Mouse (Mus musculus) embryonic facial prominence, embryonic 14.5 days (tissue): ENCODE data around the gene Zfp131. TPM values are rescaled to one million over a fixed set of nuclear protein-coding genes. Genes with fewer than 3 reads are reported as not detected.
"Not testable (repeated sequence)": the region's sequence is repeated elsewhere in the genome, so short reads cannot be mapped to it uniquely, and the experiment has no call there.

Experiments used
- ATAC-seq: fragments of 200-750 bp; cut with Nextera tagmentation; 2 replicates; pipeline ENCODE4 v1.8.0; 2017; ENCODE audit warnings: low read depth, moderate number of reproducible peaks, moderate TSS enrichment
- DNase-seq: peaks from one replicate; pipeline ENCODE4 v3.0.0-alpha.2; 2015; ENCODE audit warnings: low spot score
- H3K27ac ChIP-seq: fragments of 300-500 bp; sonication (generic); replicated peaks from 2 replicates; pipeline ENCODE4 v1.5.1; 2014; ENCODE audit warnings: low read depth, mild to moderate bottlenecking, low read length, moderate library complexity
- H3K27me3 ChIP-seq: fragments of 300-500 bp; sonication (generic); replicated peaks from 2 replicates; pipeline ENCODE4 v1.6.1; 2014; ENCODE audit warnings: low read length; ENCODE audit not compliant: control insufficient read depth, insufficient read depth
- H3K36me3 ChIP-seq: fragments of 300-500 bp; sonication (generic); 2 replicates; pipeline ENCODE4 v1.6.1; 2014; ENCODE audit warnings: low read length, mixed read lengths; ENCODE audit not compliant: control insufficient read depth, insufficient read depth
- H3K4me1 ChIP-seq: fragments of 300-500 bp; sonication (generic); 2 replicates; pipeline ENCODE4 v1.6.1; 2014; ENCODE audit warnings: antibody characterized with exemption, low read length; ENCODE audit not compliant: control insufficient read depth, insufficient read depth
- H3K4me2 ChIP-seq: fragments of 300-500 bp; sonication (generic); 2 replicates; pipeline ENCODE4 v1.6.1; 2014; ENCODE audit warnings: low read depth, mild to moderate bottlenecking, low read length, moderate library complexity, mixed read lengths
- H3K4me3 ChIP-seq: fragments of 300-500 bp; sonication (generic); 2 replicates; pipeline ENCODE4 v1.5.1; 2014; ENCODE audit warnings: low read depth, mild to moderate bottlenecking, low read length
- H3K9ac ChIP-seq: fragments of 300-500 bp; sonication (generic); 2 replicates; pipeline ENCODE4 v1.6.1; 2014; ENCODE audit warnings: low read depth, mild to moderate bottlenecking, low read length, moderate library complexity, mixed read lengths
- H3K9me3 ChIP-seq: fragments of 300-500 bp; sonication (generic); 2 replicates; pipeline ENCODE4 v1.6.1; 2016; ENCODE audit warnings: low read length; ENCODE audit not compliant: control insufficient read depth
- WGBS: fragments of 180-500 bp; shearing (Covaris S2); extraction: QIAGEN DNeasy Blood & Tissue Kit; methylation state at CpG from one replicate; pipeline ENCODE4 v1.1.7; 2014; 5-methylcytosine and 5-hydroxymethylcytosine counted together
- polyA plus RNA-seq: library from polyadenylated mRNA; unstranded; fragments of >200 nt; fragmentation: Nextera tagmentation; extraction: Ambion mirVana; gene quantifications from 2 replicates; pipeline ENCODE4 v1.2.1, GENCODE M21; 2014

Zfp131 gene
- 34.9 and 37.4 TPM in 2 replicates for polyA plus RNA-seq

- 1% methylated on average over 17 of the region's 86 CpGs for WGBS
- H3K27me3 ChIP-seq, result no peaks in the 10 kb centered on the region
- peak within 1 kb of the TSS; percentile 98 for H3K9ac ChIP-seq
- ATAC-seq (peak; percentile 97), DNase-seq (peak; percentile 98)
- H3K4me2 ChIP-seq, result peak within 1 kb of the TSS; percentile 89
- H3K4me3 ChIP-seq, result peak within 1 kb of the TSS; percentile 81
- H3K4me1 ChIP-seq, result peaks cover 4% of the 10 kb centered on the region; the same call in 1 of the 2 replicates
- H3K9me3 ChIP-seq, result no peaks in the 10 kb centered on the region
- H3K36me3 ChIP-seq, result peaks cover 22% of the 10 kb centered on the region
- H3K27ac ChIP-seq, result peak within 1 kb of the TSS; percentile 95
Measured at GRCm38 (mm10) chr13:119790761-119791579, at the start of gene Zfp131. Zfp131 (minus strand) TSS chr13:119790889.

GRCm38 (mm10) chr13:119839982-119840381 lies 49.3 kb upstream of the Zfp131 start:
- not testable (repeated sequence) for H3K4me2 ChIP-seq, H3K4me1 ChIP-seq, H3K9me3 ChIP-seq, H3K9ac ChIP-seq, ATAC-seq, H3K27me3 ChIP-seq, H3K27ac ChIP-seq, DNase-seq, H3K36me3 ChIP-seq, H3K4me3 ChIP-seq
- 21% methylated on average over 6 of the region's 6 CpGs for WGBS

DNA sequence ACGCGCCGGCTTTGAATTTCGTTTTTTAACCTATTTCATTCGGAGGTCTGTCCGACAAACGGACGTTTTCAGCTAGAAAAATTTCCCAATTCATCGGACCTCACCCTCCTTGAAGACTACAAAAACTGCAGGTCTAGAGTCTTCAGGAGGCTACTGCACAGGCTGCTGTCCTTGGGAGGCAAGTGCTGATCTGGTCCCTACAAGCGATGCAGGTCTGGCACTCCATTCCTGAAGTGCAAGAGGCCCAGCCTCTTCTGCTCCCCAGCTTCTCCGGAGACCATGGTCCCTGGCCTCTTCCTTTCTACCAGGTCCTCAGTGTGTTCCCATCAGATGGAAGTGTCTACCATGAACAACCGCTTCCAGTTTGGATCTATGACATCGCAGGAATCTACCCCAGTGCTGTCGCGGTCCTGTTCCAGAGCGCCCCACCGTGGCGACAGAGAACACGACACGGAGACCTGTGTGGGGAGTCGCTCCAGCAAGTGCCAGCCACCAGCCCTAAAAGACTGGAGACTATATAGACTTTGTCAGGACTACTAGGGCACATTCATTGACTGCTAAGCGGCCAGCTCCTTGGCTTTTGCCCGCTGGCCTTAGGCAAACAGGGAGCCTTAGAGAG lies 47.1 kb upstream of the Zfp131 start:
- H3K4me3 ChIP-seq, H3K4me2 ChIP-seq, H3K9ac ChIP-seq, H3K36me3 ChIP-seq, H3K9me3 ChIP-seq, DNase-seq, H3K27ac ChIP-seq, H3K4me1 ChIP-seq, ATAC-seq, H3K27me3 ChIP-seq: not testable (repeated sequence)
- 14% methylated on average over 14 of the region's 23 CpGs for WGBS

- not testable (repeated sequence) for H3K27me3 ChIP-seq, H3K4me1 ChIP-seq, H3K27ac ChIP-seq, H3K36me3 ChIP-seq, H3K9ac ChIP-seq, H3K9me3 ChIP-seq
- H3K4me2 ChIP-seq, result peak overlapping the region; percentile 40
- peak overlapping the region; percentile 18 for H3K4me3 ChIP-seq
- ATAC-seq, result peak; percentile 84
- WGBS, result 20% methylated on average over 14 of the region's 23 CpGs
- peak; percentile 32 for DNase-seq
Measured at GRCm38 (mm10) chr13:119836324-119836811, 45.7 kb upstream of the Zfp131 start.

DNA sequence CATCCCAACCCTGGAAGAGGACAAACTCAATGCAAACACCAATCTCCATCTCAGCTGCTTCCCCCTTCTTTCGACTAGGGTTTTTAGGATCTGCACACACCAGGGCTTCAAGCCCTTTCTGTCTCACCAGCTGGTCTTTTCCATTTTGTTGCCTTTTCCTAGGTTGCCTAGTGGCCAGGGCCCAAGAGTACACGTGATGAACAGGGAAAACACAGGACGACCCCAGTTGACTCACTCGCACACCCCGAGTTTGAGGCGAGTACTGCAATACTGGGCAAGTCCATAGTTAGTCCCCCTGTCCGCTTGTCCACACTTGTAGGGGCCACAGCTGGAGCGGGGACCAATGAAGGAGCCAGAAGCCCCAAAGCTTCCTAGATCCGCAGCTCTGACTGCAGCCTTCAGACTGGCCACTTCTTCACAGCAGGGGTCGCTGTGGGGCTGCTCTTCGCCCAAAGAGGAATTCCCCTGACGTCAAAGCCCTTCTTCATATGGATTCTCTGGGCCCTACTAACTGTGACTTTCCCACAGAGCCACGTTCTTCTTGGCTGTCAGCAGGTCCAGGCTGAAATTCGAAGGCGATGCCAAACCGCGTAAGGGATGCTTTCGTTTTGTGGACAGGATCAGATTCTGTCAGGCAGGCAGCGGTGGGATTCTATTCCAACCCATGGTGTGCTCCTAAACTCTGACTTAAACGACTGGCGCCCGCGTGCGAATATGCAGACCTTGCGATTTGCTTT lies 44.8 kb upstream of the Zfp131 start, which contains the start of gene D13Ertd608e:
Gene D13Ertd608e (plus strand): TSS at position 687 of the 737 bp plus-strand sequence.
- not testable (repeated sequence) for H3K4me1 ChIP-seq, H3K9me3 ChIP-seq, H3K36me3 ChIP-seq, H3K27me3 ChIP-seq, H3K9ac ChIP-seq, H3K27ac ChIP-seq
- 19% methylated on average over 17 of the region's 25 CpGs for WGBS
- Histone ChIP-seq H3K4me2 (peak within 1 kb of the TSS; percentile 40), H3K4me3 (peak within 1 kb of the TSS; percentile 18)
- ATAC-seq, result peak; percentile 53; the same call in 1 of the 2 replicates
- DNase-seq, result peak; percentile 41

DNA sequence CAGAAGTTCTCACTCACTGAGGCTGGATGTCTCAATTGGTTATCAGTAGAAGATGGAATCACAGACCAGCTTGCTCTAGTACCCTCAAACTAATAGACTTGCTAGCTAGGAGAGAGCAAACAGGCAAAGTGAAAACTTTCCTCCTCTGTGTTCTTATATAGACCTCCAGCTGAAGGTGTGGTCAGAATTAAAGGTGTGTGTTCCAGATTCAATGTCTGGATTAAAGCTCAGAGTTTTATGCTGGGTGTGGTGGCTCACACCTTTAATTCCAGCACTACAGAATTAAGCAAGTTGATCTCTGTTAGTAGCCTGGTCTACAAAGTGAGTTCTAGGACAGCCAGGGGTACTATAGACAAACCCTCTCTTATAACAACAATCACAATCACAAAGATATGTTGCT lies 39.4 kb upstream of the Zfp131 start, which contains the start of gene AF067063:
Gene AF067063 (minus strand): TSS at position 101 of the 400 bp plus-strand sequence.
- not testable (repeated sequence) for H3K4me3 ChIP-seq, H3K36me3 ChIP-seq, H3K9me3 ChIP-seq, H3K9ac ChIP-seq, DNase-seq, H3K4me1 ChIP-seq, H3K27ac ChIP-seq, ATAC-seq, H3K4me2 ChIP-seq, H3K27me3 ChIP-seq

DNA sequence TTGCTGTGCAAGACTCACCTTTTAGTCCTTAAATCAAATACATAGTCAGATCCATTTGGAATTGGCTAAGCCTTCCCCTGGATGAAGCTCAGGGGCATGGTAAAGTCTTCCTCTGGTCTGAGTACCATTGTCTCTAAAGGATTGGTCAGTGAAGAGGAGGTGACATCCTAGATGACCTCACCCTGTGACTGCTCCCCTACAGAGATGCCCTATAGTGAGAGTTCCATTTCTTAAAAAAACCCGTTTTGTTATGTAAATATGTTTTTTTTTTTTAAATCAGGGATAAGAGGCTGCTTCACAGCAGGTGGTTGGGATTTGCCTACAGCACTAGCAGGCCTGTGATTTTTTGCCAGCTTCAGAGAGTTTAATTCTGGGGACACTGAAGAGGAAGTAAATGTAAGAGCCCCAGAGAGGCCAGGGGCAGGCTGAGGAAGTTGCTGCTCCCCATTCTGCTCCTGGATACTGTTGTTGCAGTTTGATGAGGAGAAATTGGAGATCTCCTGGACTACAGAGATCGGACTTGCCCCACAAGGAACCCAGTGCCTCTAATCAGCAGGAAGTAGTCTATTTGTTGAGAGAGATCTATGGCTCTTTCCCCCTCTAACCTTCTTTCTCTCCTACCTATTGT lies 27.0 kb upstream of the Zfp131 start:
- no peak overlapping the region for H3K9ac ChIP-seq
- no peaks in the 10 kb centered on the region for H3K9me3 ChIP-seq
- H3K4me2 ChIP-seq, result no peak overlapping the region
- ATAC-seq, result no peak
- 29% methylated on average over 2 of the region's 2 CpGs for WGBS
- H3K36me3 ChIP-seq, result no peaks in the 10 kb centered on the region
- H3K27me3 ChIP-seq, result no peaks in the 10 kb centered on the region
- no peaks in the 10 kb centered on the region for H3K4me1 ChIP-seq
- no peak overlapping the region for H3K4me3 ChIP-seq
- H3K27ac ChIP-seq, result no peak overlapping the region
- no peak for DNase-seq

GRCm38 (mm10) chr13:119816798-119817197 lies 26.1 kb upstream of the Zfp131 start:
- ATAC-seq (no peak), DNase-seq (no peak)
- no peaks in the 10 kb centered on the region for H3K9me3 ChIP-seq
- H3K27me3 ChIP-seq, result no peaks in the 10 kb centered on the region
- no peak overlapping the region for H3K4me2 ChIP-seq
- no peaks in the 10 kb centered on the region for H3K4me1 ChIP-seq
- H3K4me3 ChIP-seq, result no peak overlapping the region
- no peaks in the 10 kb centered on the region for H3K36me3 ChIP-seq
- H3K9ac ChIP-seq, result no peak overlapping the region
- H3K27ac ChIP-seq, result no peak overlapping the region
- WGBS, result 50% methylated on average over 8 of the region's 8 CpGs
